Mouse (Mus musculus) testis, adult 2 months (tissue): ENCODE data around the gene Syt6.

Experiments
- CTCF ChIP-seq: fragments of 200-500 bp; IDR thresholded peaks from 2 replicates; pipeline ENCODE4 v1.5.1; 2012; ENCODE audit warnings: low read depth, mild to moderate bottlenecking, inconsistent platforms, low read length, moderate library complexity; ENCODE audit not compliant: control insufficient read depth, insufficient read depth, insufficient replicate concordance
- POLR2A ChIP-seq: fragments of 200-500 bp; IDR thresholded peaks from 2 replicates; pipeline ENCODE4 v1.6.1; 2012; ENCODE audit warnings: low read depth, mild to moderate bottlenecking, inconsistent platforms, low read length, moderate library complexity; ENCODE audit not compliant: control insufficient read depth

DNA sequence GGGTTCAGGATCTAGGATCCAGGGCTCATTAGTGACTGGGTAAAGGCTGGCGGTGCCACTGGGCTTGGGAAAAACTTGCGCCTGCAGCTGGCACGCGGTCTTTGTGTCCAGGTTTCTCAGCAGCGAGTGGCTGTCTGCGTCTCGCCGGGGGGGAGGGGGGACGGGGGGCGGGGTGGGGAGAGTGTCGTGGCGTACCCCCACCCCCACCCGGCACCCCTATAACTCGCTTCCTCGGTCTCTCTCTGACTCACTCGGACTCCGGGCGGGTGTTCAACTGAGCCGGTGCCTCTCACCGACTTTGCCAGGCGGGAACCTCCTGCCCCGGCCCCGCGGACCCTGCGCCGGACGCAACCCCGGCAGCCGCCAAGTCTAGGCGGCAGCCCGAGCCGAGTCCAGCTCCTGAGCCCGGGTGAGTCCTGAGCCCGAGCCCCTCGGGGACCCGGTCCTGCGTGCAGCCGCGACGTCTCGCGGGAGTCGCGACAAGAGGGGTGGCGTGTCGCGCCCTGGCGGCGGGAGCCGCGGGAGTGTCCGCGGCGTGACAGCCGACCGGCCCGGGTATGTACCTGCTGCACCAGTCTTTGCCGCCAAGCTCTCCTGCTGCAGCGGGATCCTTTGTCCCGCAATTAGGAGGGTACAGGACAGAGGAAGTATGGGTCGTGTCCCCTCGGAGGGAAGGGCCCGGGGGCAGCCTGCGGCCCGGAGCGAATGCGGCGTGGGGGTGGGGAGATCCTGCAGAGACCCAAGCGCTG, 1.0 kb downstream of the Syt6 start:
- TF ChIP-seq POLR2A: no peak
- TF ChIP-seq CTCF: no peak
